Mouse (Mus musculus) lung, postnatal 25 days (tissue): ENCODE data around the gene Ppp2r5b.

Experiments used
- DNase-seq: peaks from one replicate; pipeline ENCODE4 v3.0.0; 2022; ENCODE audit warnings: low spot score

Gene Ppp2r5b

DNA sequence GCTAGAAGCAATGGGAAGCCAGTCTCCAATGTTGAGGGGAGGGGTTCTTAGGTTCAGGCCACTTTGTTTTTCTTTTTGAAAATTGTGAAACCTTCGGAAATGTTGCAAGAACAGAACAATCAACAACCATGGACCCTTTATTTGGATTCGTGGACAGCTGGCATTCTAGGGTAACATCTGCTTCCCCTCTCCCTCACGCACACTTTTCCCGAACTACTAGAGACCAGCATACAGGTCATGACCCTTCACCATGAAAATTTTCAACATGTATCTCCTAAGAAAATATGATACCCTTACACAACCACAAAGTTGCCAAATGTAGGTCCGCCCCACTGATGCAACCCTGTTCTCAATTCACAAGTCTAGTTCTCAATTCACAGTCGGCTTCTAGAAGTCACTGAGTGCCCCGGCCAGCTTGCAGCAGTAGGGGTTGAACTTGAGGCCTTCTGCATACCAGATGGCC is 33.0 kb upstream of the Ppp2r5b start:
- DNase-seq: peak; percentile 70

DNA sequence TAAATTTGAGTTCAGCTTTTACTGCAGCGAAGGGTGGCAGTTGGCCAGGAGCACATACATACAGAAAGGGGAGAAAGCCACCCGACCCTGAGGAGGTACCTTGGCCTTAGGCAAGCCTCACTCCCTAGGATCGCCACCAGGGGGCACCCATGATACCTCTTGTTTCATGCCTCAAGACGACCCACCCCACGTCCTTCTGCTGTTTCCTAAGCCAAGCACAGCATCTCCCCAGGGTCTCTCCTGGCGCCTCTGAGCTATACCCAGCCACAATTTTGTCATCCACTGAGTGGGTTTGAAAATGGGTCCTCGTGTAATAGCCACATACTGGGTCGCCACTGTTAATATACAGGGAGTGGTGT is 32.5 kb upstream of the Ppp2r5b start:
- peak; percentile 90 for DNase-seq

DNA sequence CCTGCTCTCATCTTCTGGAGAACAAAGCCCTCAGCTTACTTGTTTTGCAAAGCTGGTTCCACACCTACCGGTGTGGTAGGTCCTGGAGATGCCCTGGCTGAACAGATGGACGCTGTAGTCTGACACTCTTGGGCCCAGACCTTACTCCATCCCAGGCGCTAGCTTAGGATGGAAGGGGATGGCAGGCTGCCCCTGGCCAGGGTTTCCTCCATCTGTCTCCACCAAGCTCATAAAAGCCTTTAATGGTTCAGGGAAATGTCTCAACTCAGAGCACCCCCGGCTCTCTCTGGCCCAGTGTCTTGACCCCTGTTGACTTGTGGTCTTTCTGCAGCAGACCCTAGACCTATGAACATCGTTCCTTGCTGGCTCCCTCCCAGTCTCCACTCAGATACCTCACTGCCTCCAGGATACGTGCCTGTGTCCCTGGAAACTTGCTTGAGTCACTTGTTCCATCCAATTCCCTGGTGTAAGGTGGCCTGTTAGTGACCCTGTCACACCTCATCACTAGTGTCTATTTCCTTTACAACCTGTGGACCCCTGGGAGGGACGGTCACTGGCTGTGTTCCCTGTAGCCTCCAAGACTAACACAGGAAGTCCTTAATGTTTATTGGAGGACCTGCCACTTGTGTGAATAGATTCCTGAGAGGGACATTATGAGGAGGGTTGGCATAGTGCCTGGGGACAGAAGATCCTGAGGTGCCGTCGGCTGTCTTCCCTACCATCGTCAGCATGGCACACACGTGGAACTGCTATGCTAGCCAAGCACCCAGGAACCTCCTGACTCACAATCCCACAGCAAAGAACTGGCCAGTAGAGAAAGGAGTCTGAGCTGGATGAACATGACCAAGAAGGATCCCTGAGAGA is 31.9 kb upstream of the Ppp2r5b start:
- DNase-seq: peak; percentile 43

DNA sequence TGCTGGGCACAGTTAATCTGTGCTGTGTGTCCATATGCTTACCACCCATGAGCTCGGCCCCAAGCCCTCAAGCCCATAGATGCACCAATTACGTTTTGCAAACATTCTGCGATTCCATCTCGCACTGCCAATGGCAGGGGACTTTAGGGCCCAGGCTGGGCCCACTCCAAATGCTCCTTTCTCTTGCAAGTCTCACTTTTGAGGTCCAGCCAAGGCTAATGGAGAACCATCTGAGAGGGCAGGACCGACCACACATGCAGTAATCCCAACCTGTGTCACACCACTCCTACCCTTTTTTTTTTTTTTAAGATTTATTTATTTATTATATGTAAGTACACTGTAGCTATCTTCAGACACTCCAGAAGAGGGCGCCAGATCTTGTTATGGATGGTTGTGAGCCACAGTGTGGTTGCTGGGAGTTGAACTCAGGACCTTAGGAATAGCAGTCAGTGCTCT is 30.1 kb upstream of the Ppp2r5b start:
- no peak for DNase-seq

DNA sequence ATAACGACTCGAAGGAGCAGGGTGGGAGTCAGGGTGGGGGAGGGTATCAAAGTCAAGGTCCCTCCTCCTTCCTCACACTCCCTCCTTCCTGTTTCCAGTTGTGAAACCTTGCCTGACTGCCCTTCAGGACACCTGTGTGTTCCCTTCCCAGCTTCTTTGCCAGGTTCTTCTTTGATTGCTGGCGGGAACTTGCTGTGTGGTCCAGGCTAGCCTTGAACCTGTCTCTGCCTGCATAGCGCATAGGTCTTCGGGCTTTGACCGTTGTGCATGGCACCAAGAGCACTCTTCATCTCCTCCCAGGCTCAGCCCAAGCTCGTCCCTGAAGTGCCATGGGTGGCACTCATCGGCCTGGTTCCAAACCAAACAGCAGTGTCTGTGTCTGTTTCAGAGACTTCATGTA is 29.3 kb upstream of the Ppp2r5b start:
- DNase-seq: no peak

DNA sequence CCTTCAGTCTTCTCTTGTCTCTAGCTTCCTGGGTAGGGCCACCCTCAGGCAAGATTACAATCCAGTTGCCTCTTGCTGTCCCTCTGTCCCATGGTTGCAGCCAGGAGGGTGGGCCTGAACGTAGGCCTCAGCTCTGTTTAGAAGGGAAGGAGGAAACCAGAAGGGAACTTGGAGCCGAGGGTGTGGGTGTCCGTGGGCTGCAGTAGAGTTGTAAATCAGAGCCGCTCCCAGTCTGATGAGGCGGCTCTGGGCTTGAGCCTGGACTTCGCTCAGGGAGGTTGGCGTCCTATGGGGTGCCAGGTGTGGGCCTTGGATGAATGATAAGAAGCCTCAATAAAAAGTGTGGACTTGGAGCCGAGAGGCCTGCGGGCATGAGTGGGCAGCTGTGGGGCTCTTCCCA is 28.5 kb upstream of the Ppp2r5b start:
- no peak for DNase-seq

DNA sequence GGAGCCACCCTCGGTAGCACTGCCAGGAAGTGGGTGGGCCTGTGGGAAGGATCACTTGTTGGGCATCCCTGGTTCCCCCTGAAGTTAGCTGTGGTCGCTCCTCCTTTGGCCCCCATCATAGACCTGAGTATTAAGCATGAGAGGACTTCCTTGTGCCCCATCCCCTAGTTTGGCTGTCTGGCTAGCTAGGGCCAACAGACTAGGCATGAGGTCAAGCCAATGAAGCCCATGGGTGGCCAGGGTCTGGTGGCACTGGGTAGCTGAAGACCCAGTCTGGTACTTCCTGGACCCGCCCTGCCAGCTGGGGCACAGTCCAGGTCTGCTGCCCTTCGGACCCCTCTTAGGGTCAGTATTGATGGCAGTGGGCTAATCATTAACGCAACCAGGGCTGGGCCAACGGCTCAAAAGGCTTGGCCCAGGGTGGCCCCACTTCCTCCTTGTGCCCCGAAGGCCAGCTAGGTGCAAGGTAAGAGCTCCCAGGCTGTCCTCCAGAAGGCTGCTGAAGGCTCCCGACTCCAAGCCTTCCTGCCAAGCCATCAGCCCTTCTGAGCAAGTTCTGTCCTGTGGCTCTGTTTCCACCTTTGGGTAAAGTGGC is 27.3 kb upstream of the Ppp2r5b start:
- DNase-seq: no peak

DNA sequence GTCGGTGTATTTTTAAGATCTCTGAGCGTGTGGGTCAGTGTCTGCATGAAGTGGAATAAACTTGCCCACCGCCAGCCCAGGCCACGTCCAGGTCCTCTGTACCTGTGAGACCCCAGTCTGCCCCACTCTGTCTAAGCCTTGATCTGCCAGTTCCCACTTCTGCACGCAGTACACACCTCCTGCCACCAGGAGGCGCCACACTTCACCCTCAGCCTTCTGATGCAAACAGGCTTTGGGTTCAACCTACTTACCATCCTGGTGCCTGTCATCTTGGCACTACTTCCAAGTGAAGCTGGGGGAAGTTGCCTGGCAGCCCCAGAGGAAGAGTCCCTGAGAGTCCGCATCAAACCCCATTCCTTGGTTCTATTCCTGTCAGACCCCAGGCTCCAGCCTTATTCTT is 26.6 kb upstream of the Ppp2r5b start:
- DNase-seq: peak; percentile 68

DNA sequence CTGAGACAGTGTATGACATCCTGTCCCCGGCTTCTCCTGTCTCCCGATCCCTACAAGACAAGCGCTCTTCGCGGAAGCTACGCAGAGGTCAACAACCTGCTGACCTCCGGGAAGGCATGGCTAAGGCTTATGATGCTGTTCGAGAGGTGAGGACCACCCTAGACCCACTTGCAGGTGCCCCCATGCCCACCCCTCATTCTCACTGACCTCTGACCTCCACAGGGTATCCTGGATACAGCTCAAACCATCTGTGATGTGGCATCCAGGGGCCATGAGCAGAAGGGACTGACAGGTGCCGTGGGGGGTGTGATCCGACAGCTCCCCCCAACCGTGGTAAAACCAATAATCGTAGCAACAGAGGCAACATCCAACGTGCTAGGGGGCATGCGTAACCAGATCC is 25.7 kb upstream of the Ppp2r5b start:
- no peak for DNase-seq

DNA sequence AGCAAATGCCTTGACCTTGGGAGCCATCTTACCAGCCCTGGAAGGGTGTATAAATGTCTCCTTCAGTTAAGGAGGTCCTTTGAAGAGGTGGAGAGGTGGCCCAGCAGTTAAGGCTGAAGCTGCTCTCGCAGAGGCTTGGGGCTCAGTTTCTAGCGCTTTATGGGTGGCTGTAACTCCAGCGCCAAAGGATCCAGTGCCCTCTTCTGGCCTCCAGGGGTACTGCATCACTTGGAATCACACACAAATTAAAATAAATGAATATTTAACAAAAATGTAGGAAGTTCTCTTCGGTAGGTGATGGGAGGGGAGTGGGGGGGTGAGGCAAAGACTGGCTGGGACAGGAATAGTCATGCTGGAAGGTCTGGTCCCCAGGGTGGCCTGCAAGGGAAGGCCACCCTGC is 25.3 kb upstream of the Ppp2r5b start:
- DNase-seq: no peak

DNA sequence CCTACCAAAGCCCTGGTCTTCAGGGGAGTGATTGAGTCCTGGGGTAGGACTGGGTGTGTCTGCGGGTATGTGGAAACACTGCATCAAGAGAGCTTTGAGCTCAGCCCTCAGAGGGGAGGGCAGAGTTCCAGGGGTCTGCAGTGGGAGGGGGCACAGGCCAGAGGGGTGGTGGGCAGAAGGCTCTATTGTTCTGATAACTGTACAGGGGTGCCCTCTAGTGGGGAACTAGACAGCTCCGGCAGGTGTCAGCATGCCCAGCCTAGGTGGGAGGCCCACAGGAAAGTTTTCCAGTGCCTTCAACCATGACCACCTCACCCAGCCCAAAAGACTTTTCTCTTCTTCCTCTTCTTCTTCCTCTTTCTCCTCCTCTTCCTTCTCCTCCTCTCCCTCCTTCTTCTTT is 24.8 kb upstream of the Ppp2r5b start:
- DNase-seq: peak; percentile 37

DNA sequence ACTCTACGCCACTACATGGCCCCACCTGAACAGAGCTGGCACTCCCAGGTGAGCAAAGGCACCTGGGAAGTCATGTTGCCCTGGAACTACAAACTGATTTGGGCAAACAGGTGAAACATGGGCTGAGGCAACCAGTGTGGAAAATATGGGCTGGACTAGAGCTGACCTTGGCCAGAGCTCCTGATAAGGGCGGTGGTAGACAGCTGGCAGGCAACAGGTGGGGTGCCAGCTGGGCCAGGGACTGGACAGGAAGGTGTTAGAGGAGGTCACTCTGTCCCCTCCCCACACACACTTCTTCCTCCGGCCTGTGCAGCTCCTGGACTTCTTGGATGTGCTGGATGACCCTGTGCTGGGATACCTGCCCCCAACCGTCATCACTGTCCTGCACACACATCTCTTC is 17.3 kb upstream of the Ppp2r5b start:
- no peak for DNase-seq

DNA sequence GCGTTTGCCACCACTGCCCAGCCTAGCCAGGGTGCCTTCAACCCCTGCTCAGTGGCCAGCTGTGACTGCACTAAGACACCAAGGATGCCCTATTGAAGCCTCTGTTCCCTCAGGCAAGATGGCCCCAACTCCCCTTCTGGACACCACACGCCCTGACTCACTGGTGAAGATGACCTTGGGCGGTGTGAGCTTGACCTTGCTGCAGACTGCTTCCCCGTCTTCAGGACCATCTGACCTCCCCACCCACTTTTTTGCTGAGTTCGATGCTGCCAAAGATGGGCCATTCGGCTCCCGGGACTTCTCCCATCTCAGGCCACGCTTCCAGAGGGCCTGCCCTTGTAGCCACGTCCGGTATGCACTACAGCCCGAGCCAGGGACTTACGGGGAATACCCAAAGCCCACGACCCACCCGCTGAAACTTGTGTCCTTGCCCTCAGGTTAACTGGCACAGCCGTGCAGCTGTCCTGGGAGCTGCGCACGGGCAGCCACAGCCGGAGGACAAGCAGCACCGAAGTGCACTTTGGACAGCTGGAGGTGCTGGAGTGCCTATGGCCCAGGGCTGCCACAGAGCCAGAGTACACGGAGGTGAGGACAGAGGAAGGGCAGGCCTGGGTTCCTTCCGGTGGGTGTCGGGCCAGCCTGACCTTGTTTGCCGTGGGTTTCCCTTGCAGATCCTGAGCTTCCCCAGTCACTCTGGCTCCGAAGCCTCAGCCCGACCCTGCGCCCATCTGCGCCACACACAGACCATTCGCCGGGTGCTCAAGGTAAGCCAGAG is 12.0 kb upstream of the Ppp2r5b start:
- DNase-seq: no peak

DNA sequence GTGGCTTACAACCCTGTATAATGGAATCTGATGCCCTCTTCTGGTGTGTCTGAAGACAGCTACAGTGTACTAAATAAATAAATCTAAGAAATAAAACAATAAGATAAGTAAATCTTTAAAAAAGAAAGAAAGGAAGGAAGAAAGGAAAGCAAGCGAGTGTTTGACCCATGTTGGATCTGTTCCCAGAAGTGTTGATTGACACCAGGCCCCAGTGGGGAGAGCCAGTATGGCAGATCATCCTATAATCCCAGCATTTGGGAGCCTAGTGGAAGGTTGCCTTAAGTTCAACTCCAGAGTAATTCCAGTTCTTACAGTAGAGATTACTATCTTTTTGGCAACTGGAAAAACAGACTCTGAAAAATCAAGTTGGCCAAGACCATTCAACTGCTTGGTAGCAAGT is 10.1 kb upstream of the Ppp2r5b start:
- no peak for DNase-seq

DNA sequence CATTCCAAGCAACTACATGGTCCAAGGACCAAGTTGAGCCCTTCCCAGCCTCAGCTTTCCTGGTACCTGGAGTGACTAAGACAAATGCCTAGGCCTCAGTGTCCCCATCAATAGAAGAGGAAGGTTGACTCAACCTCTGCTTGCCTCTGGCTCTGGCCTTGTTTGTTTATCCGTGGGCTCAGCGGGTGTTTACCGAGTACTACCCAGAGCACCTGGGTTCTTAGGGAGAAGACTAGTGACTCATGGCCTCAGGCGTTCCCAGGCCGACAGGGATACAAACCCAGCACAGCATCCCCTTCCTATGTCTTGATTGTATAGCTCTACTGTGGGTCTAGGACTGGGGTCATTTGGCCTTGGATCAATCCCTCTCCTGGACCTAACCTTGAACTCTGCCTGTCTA is 7.6 kb upstream of the Ppp2r5b start:
- DNase-seq: no peak

DNA sequence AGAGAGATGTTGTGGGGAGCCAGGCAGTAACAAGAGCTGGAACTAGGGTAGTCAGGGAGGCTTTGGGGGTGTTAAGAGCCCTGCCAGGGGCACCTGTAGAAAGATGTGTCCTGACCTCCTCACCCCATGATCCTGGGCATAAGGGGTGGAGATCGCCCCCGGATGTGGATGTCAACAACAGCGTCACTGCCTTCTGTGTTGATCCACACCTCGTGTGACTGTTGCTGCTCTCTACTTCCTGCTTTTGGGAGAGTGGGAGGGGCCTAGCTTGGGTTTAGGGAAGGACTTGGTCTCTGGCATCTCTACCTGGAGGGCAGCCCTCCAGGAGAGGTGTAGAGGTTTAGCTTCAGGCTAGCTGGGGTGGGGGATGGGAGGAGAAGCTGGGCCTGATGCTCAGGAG is 6.6 kb upstream of the Ppp2r5b start:
- peak; percentile 76 for DNase-seq

DNA sequence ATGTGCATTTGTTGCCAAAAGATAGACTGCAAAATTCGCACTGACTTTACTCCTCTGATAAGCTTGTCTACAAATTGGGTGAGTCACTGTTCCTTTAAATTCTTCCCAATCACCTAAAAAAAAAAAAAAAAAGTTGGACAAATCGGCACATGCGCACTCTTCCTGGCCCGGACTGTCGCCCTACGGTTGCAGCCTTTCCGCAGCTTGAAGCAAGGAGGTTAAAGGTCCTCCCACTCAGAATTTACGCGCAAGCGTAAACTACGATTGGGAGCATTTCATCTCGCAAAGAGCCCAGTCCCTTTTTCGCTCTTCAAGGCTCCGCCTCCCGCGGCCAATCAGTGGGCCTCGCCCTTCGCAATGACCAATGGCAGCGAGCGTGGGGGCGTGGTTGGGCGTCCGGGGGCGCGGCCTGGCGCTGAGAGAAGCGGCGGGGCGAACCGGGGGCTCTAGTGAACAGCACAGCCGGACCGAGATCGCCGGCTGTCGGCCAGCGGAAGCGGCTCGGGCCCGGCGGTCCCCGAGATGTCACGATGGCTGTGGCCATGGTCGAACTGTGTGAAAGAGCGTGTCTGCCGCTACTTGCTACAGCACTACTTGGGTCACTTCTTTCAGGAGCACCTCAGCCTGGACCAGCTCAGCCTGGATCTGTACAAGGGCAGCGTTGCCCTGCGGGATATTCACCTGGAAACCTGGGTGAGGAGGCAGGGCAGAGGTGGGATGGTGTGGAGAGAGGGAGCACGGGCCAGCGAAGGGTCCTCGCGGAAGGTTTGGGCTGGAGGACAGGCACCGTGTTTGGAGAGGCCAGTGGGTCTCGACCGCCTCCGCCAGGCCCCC is 5.8 kb upstream of the Ppp2r5b start, which contains the start of gene Atg2a:
Atg2a (plus strand) TSS at position 395 of the 834 bp plus-strand sequence.
- DNase-seq: peak; percentile 100

DNA sequence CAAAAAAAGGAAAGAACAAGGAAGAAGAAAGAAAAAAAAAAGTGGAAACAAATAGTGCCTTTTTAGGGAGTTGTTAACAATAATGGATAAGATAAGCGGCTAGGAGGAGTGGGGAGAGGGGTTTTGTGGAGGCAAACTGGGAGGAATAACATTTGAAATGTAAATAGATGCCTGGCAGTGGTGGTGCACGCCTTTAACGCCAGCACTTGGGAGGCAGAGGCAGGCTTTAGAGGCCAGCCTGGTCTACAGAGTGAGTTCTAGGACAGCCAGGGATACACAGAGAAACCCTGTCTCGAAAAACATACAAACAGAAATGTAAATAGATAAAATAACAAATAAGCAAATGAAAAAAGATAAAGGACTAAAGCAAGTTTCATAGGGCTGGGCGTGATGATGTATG is 5.1 kb upstream of the Ppp2r5b start:
- no peak for DNase-seq

DNA sequence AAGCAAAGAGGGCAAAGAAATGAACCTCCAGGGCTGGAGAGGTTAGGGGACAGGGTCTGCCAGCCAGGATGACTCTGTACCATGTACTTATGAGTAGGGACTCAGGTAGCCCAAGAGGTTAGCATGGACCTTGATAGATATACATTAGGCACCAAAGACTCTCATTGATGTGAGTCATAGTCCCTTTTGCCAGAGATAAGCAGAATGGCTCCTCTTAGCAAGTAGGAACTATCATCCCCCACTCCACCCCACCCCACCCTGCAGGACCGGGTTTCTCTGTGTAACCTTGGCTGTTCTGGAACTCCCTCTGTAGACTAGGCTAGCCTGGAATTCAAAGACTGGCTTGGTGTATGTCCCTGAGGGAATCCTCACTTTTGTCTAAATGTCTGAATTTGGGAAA is 4.5 kb upstream of the Ppp2r5b start:
- no peak for DNase-seq

DNA sequence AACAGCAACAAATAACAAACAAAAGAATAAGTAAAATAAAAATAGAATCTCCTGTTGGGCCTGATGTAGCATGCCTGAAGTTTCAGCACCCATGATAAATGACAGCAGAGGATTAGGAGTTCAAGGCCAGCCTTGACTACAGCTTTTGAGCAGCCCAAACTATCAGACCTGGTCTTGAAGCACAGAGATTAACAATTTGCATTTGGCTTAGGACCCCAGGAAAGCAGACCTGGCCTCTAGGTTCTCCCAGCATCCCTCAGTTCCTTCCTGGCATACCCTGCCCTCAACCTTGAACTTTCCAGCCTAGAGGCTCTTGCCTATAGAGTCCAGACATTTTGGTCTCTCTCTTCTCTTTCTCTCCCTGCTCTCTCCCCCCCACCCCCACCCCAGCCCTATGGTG is 3.1 kb upstream of the Ppp2r5b start:
- no peak for DNase-seq

DNA sequence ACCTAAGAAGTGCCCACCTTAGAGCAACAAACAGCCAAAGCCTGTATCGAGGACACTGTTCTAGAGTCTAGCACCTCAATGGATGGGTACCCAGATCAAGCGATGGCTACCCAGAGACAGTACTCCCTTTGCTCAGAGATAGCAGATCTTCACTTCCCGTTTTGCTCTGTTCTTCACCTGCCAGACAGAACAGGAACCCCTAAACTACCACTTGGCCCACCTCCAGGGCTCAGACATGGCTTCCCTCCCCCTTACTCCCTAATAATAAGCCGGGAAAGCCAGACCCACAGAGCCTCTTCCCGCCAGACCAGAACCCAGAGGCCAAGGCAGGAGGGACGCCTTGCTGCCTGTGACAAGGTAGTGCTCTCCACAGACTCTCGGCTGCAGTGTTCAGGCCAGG is 1.2 kb upstream of the Ppp2r5b start:
- DNase-seq: no peak

DNA sequence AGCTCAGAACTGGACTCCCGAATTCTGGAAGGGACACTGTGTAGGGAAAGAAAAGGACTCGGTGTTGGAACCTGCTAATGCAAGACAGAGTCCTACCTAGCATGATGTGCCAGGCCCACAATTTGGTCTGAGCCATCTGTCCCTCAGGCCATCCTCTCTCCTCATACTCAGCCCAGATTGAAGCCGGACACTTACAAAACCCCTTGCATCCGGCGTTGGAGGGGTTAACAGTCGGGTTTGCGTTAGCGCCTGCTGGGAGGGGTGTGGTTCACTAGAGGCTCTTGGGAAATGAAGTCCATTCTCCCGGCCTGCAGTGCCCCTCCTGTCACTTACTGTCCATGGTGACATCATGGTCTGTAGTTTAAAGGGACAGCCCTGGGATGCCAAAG is 375 bp upstream of the Ppp2r5b start:
- DNase-seq: peak; percentile 95
